Mouse (Mus musculus) A20 (cell line): ENCODE measurements around the gene Cmtm7.

Experiments used
- DNase-seq: peaks from one replicate; pipeline ENCODE4 v3.0.0-alpha.2; 2011; ENCODE audit warnings: low read depth, low spot score

Gene Cmtm7

GRCm38 (mm10) chr9:114796473-114797050 is 14.9 kb upstream of the Cmtm7 start:
- DNase-seq, result no peak

- no peak for DNase-seq
Observed at GRCm38 (mm10) chr9:114794491-114794890, 12.8 kb upstream of the Cmtm7 start.

- DNase-seq, result no peak
Observed at GRCm38 (mm10) chr9:114793764-114794295, 12.2 kb upstream of the Cmtm7 start.

DNA sequence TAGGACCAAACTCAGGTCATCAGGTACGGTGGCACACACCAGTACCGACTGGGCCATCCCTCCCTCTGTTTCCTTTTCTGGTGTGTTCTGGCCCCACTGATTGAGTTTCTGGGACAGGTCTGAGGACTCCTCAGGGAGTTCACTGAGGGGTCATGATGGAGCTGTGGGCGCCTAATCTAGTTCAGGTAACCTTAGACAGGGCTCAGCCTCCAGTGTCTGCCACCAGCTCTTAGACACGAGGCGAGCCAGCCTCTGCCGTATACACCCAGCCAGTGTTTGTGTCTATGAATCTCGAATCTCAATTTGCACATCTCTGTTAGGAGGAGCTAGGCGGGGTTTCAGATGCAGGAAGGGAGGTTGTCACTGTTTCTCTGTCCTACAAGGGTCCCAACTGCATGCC is 8.3 kb upstream of the Cmtm7 start:
- no peak for DNase-seq

- no peak for DNase-seq
Observed at GRCm38 (mm10) chr9:114789557-114789956, 7.9 kb upstream of the Cmtm7 start.

DNA sequence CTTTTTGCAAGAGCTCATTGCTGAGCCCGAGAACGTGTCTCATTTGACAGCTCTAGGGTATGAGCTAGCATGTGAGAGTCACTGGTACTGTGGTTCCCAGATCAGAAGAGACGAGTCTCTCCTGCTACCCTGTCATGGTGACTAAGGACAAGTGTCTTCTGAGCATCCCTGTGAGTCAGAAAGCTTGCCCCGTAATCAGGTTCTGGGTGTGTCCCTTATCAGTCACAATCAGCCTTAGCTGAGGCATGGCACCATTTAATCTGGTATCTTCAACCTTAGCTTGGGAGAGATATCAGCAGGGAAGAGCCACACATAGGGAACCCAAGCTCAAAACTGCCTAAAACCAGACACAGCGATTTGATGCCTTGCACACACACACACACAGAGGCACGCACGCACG is 7.0 kb upstream of the Cmtm7 start:
- no peak for DNase-seq

- no peak for DNase-seq
Observed at GRCm38 (mm10) chr9:114787716-114788115, 6.1 kb upstream of the Cmtm7 start.

GRCm38 (mm10) chr9:114787134-114787533 is 5.5 kb upstream of the Cmtm7 start:
- DNase-seq, result no peak

DNA sequence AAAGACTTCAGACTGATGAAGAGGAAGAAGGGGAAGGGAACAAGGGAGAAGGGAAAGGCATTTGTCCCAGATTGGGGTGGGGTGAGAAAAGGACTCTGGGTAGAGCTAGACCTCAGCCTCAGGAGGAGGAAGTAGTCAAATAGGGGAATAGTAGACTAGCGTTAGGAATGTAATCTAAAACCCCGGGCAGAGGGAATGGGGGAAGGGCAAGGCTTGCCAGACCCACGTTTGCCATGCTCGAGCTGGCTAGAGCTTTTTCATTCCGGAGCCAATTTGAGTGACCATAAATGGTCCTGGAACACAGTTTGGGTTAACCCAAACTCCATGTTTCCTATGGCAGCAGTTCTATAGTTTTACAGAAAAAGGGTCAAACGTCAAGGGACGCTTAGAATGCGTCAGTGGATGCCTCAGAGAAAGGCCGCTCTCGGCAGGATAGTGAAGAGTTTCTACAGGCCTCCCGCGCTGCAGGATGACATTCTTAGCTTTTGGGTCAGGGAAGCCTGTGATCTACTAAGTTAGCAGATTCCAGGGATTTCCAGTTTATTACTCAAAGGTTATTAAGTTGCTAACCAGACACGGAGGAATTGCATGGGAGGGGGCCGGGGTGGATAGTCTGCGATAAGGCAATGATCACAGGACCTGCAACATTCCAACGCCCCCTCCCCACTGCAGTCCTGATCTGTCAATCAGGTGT is 3.9 kb upstream of the Cmtm7 start:
- DNase-seq, result no peak

GRCm38 (mm10) chr9:114780746-114781525 is 720 bp downstream of the Cmtm7 start:
- DNase-seq, result peak; percentile 80

GRCm38 (mm10) chr9:114779984-114780745 is 1.5 kb downstream of the Cmtm7 start:
- DNase-seq, result no peak

GRCm38 (mm10) chr9:114778877-114779276 is 2.8 kb downstream of the Cmtm7 start:
- no peak for DNase-seq

GRCm38 (mm10) chr9:114778047-114778390 is 3.6 kb downstream of the Cmtm7 start:
- DNase-seq, result peak; percentile 43

DNA sequence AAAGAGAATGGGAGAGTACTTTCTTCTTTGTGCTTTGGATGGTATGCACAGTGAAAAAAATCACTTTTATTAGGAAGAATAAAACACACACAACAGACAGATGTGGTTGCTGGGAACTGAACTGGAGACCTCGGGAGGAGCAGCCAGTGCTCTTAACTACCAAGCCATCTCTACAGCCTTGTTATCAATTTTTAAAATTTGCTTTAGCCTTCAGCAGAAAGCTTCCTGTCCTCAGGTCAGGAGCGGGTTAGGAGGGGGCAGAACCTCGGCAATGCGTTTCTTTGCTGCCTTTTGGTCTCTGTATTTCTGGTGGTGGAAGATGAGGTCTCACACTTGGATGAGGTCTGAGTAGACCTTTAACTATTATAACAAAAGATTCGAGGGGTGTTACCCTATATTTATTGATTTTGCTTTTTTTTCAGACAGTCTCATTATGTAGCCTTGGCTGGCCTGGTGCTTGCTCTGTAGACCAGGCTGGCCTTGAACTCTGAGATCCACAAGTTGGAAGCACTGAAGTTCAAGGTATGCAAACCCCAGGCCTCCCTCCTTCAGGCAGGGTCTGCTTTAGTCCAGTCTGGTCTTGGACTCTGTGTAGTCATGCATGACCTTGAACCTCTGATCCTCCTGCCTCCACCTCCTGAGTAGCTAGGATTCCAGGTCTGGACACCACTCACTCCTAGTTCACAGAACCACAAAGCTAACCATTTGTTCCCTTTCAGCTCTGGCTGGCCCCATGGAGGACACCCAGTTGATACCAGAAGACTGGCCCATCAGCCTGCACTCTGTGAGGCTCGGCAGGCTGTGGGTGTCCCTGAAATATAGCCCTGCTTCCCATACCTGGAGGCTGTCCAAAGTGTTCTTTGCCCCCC is 4.2 kb downstream of the Cmtm7 start:
- no peak for DNase-seq

DNA sequence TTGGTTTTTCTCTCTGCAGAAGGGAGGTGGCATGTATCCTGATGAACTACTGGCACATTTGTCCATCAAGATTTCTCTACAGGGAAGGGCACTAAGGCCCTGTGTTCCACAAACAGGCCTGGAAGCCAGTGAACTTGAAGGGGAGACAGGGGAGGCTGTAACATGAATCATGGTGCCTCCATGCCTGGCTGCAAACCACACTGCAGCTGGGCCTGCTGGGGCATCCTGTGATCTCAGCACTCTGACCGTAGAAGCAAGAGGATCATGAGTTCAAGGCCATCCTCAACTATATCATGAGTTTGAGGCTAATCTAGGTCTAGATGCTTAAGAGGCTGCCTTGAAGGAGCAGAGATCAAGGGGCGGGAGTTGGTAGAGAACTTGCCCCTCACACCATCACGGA is 5.3 kb downstream of the Cmtm7 start:
- DNase-seq, result no peak

DNA sequence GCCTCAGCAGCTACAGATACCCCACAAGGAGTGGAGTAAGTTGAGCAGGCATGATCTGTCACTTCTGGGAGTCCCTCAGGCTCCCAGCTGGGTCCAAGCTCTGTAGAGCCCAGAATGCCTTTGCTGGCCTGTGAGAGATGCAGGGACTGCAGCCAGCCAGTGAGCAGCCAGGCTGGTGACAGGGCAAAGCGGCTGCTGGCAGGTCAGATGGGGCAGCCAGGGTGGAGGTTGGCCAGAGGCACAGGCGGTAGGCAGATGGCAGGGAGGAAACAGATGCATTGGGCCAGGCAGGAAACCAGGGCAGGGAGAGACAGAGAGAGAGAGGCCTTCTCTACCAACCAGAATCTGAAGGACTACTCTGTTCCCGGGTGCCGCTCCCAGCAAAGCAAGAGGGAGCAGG is 6.4 kb downstream of the Cmtm7 start:
- no peak for DNase-seq

GRCm38 (mm10) chr9:114774629-114775028 is 7.0 kb downstream of the Cmtm7 start:
- DNase-seq, result no peak

DNA sequence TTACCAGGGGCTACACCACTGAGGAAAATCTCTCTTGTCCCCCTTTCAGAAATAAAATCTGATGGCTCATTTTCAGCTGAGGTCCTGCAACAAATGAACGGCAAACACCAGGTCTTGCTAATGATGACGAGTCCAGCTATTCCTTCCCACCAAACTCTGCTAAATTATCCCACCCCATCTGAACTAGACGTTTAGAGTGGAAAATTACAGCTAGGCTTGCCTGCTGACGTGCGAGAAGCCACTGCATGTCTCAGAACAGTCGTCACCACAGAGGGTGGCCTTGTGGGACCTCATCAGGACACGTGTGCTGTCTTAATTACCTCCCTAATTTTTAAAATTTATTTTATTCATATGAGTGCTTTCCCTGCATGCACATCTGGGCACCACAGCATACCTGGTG is 10.1 kb downstream of the Cmtm7 start:
- no peak for DNase-seq

- DNase-seq, result no peak
Observed at GRCm38 (mm10) chr9:114770224-114770623, 11.4 kb downstream of the Cmtm7 start.

DNA sequence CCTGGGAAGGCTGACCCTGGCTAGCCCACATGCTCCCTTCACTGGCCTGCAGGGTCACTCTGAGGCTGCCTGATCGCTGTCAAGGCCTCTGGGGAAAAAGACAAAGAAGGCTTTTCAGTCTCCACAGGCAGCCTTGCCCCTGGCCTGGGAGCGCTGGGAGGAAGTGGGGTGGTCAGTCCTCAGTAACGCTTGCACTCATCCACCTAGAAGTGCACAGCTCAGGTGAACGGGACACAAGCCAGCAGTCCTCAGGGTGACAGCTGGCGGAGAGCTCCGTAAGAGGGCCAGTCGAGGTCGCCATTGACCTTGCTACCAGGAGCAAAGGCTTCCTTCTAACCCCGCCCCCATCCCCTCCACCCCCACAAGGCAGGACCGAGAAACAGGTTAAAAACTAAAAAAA is 13.6 kb downstream of the Cmtm7 start:
- no peak for DNase-seq

GRCm38 (mm10) chr9:114767507-114767906 is 14.1 kb downstream of the Cmtm7 start:
- peak; percentile 41 for DNase-seq
